Mouse (Mus musculus) neural tube, embryonic 14.5 days (tissue): ENCODE results near the gene Vamp8. TPM values are rescaled to one million over a fixed set of nuclear protein-coding genes. Genes with fewer than 3 reads are reported as not detected.

Experiments used
- ATAC-seq: fragments of 200-750 bp; cut with Nextera tagmentation; 2 replicates; pipeline ENCODE4 v1.8.0; 2017; ENCODE audit warnings: low read depth, mild to moderate bottlenecking, moderate TSS enrichment, moderate library complexity
- H3K27ac ChIP-seq: fragments of 300-500 bp; sonication (generic); 2 replicates; pipeline ENCODE4 v1.5.1; 2014; ENCODE audit warnings: low read depth, mild to moderate bottlenecking, control low read depth, low read length, moderate library complexity, mixed read lengths
- H3K27me3 ChIP-seq: fragments of 300-500 bp; sonication (generic); 2 replicates; pipeline ENCODE4 v1.6.1; 2014; ENCODE audit warnings: low read length; ENCODE audit not compliant: control insufficient read depth, insufficient read depth
- H3K36me3 ChIP-seq: fragments of 300-500 bp; sonication (generic); 2 replicates; pipeline ENCODE4 v1.6.1; 2014; ENCODE audit warnings: low read length, mixed read lengths; ENCODE audit not compliant: control insufficient read depth, insufficient read depth
- H3K4me1 ChIP-seq: fragments of 300-500 bp; sonication (generic); 2 replicates; pipeline ENCODE4 v1.6.1; 2014; ENCODE audit warnings: low read length; ENCODE audit not compliant: control insufficient read depth, insufficient read depth
- H3K4me2 ChIP-seq: fragments of 300-500 bp; sonication (generic); 2 replicates; pipeline ENCODE4 v1.6.1; 2014; ENCODE audit warnings: mild to moderate bottlenecking, low read depth, low read length, control low read depth
- H3K4me3 ChIP-seq: fragments of 300-500 bp; sonication (generic); 2 replicates; pipeline ENCODE4 v1.5.1; 2014; ENCODE audit warnings: low read depth, low read length, control low read depth, mixed read lengths
- H3K9ac ChIP-seq: fragments of 300-500 bp; sonication (generic); replicated peaks from 2 replicates; pipeline ENCODE4 v1.6.1; 2014; ENCODE audit warnings: low read depth, mild to moderate bottlenecking, control low read depth, low read length, mixed read lengths
- H3K9me3 ChIP-seq: fragments of 300-500 bp; sonication (generic); 2 replicates; pipeline ENCODE4 v1.6.1; 2016; ENCODE audit warnings: low read length; ENCODE audit not compliant: control insufficient read depth
- WGBS: fragments of 180-500 bp; shearing (Covaris S2); extraction: QIAGEN DNeasy Blood & Tissue Kit; methylation state at CpG from one replicate; pipeline ENCODE4 v1.1.7; 2014; 5-methylcytosine and 5-hydroxymethylcytosine counted together
- polyA plus RNA-seq: library from polyadenylated mRNA; unstranded; fragments of >200 nt; fragmentation: Nextera tagmentation; extraction: Ambion mirVana; gene quantifications from 2 replicates; pipeline ENCODE4 v1.2.1, GENCODE M21; 2014

Gene Vamp8
- polyA plus RNA-seq, 1 experiment from 2014 or later, result 7.9 TPM

DNA sequence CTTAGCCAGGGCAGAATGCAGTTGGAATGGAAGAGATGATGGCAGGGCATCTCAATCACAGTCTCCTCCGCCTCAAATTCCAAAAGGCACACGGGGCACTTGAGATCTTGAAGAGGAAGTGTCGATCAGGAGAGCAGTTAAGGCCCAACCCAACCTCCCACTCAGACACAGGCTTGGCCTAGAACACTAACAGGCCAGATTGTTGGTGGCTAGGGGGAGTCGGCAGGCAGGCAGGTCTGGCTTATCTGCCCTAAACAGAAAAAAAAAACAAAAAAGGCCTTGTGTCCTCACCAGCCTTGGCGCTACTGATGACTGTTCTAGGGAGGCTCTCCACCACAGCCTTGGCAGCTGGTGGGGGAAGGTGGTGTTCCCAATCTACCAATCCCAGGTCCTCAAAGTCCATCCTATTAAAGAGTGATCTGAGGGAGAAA lies 29.4 kb downstream of the Vamp8 start:
- peak overlapping the region; percentile 73 for H3K4me2 ChIP-seq
- 75% methylated on average over 5 of the region's 5 CpGs for WGBS
- H3K4me3 ChIP-seq, result peak overlapping the region; percentile 71
- H3K4me1 ChIP-seq, result peaks cover 15% of the 10 kb centered on the region; the same call in 1 of the 2 replicates
- peak overlapping the region; percentile 32 for H3K9ac ChIP-seq
- H3K36me3 ChIP-seq, result peaks cover 12% of the 10 kb centered on the region; the same call in 1 of the 2 replicates
- no peak overlapping the region for H3K27ac ChIP-seq
- no peaks in the 10 kb centered on the region for H3K9me3 ChIP-seq
- no peaks in the 10 kb centered on the region for H3K27me3 ChIP-seq
- no peak for ATAC-seq

DNA sequence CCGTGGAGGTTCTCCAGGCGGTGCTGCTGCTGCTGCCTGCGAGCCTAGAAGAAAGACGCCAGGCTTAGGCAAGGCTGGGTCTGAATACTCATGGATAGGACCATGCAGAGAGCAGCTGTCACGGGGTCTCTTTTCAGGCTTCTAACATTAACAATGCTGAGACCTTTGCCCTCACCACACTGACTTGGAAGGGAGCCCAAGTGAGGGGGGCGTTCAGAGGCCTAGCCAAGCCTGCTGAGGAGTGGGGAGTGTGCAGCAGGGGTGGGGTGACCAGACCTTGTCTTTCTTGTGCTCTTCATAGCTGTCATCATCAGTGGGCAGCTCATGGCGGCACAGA lies 29.9 kb downstream of the Vamp8 start:
- 68% methylated on average over 7 of the region's 7 CpGs for WGBS
- Histone ChIP-seq H3K27ac (no peak overlapping the region), H3K9ac (no peak overlapping the region), H3K4me2 (no peak overlapping the region), H3K4me1 (peaks cover 17% of the 10 kb centered on the region; the same call in 1 of the 2 replicates), H3K36me3 (peaks cover 12% of the 10 kb centered on the region; the same call in 1 of the 2 replicates), H3K4me3 (no peak overlapping the region), H3K9me3 (no peaks in the 10 kb centered on the region), H3K27me3 (no peaks in the 10 kb centered on the region)
- no peak for ATAC-seq

GRCm38 (mm10) chr6:72359891-72360598 lies 30.5 kb downstream of the Vamp8 start:
- Histone ChIP-seq H3K36me3 (peaks cover 12% of the 10 kb centered on the region; the same call in 1 of the 2 replicates), H3K4me3 (no peak overlapping the region), H3K9ac (no peak overlapping the region), H3K27ac (no peak overlapping the region), H3K4me2 (no peak overlapping the region), H3K27me3 (no peaks in the 10 kb centered on the region), H3K4me1 (peaks cover 17% of the 10 kb centered on the region; the same call in 1 of the 2 replicates), H3K9me3 (no peaks in the 10 kb centered on the region)
- no peak for ATAC-seq
- WGBS, result 84% methylated on average over 11 of the region's 11 CpGs

DNA sequence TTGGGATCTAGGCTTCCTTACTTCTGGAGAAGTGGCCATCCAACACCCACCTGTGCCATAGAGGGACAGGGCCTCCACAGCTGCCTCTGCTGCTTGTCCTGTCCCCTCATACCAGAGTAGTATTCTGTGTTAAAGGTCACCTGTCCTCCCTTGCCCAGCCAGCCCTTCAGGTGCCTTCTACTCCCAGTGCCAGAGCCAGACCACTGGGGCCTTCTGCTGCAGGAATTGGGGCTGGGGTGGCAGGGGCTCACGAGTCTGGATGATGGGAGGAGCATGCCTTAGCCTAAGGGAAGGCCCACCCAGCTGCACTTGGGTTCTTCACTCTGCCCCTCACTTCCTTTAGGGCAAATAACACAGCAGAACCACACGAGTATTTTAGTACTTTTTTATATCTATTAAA lies 31.2 kb downstream of the Vamp8 start:
- H3K9ac ChIP-seq, result no peak overlapping the region
- H3K9me3 ChIP-seq, result no peaks in the 10 kb centered on the region
- peaks cover 12% of the 10 kb centered on the region; the same call in 1 of the 2 replicates for H3K36me3 ChIP-seq
- no peak overlapping the region for H3K4me3 ChIP-seq
- H3K27ac ChIP-seq, result no peak overlapping the region
- WGBS, result 81% methylated on average over 2 of the region's 2 CpGs
- H3K4me2 ChIP-seq, result no peak overlapping the region
- peaks cover 17% of the 10 kb centered on the region; the same call in 1 of the 2 replicates for H3K4me1 ChIP-seq
- ATAC-seq, result no peak
- no peaks in the 10 kb centered on the region for H3K27me3 ChIP-seq

- Histone ChIP-seq H3K9me3 (no peaks in the 10 kb centered on the region), H3K4me1 (peaks cover 17% of the 10 kb centered on the region; the same call in 1 of the 2 replicates), H3K4me2 (no peak overlapping the region), H3K27ac (no peak overlapping the region), H3K27me3 (no peaks in the 10 kb centered on the region), H3K36me3 (peaks cover 12% of the 10 kb centered on the region; the same call in 1 of the 2 replicates), H3K4me3 (no peak overlapping the region), H3K9ac (no peak overlapping the region)
- no peak for ATAC-seq
- 84% methylated on average over 10 of the region's 10 CpGs for WGBS
Measured at GRCm38 (mm10) chr6:72358086-72358764, 32.3 kb downstream of the Vamp8 start.

GRCm38 (mm10) chr6:72357164-72358079 lies 33.1 kb downstream of the Vamp8 start:
- Histone ChIP-seq H3K9ac (no peak overlapping the region), H3K36me3 (peaks cover 12% of the 10 kb centered on the region; the same call in 1 of the 2 replicates), H3K27me3 (no peaks in the 10 kb centered on the region), H3K4me1 (peaks cover 17% of the 10 kb centered on the region; the same call in 1 of the 2 replicates), H3K27ac (no peak overlapping the region; the same call in 1 of the 2 replicates), H3K9me3 (no peaks in the 10 kb centered on the region), H3K4me2 (no peak overlapping the region), H3K4me3 (no peak overlapping the region)
- WGBS, result 87% methylated on average over 5 of the region's 5 CpGs
- ATAC-seq, result no peak

- peak; percentile 4; the same call in 1 of the 2 replicates for ATAC-seq
- Histone ChIP-seq H3K27me3 (no peaks in the 10 kb centered on the region), H3K4me3 (peak overlapping the region; percentile 46), H3K4me1 (peaks cover 10% of the 10 kb centered on the region; the same call in 1 of the 2 replicates), H3K27ac (no peak overlapping the region; the same call in 1 of the 2 replicates), H3K9ac (peak overlapping the region; percentile 72), H3K9me3 (no peaks in the 10 kb centered on the region), H3K4me2 (peak overlapping the region; percentile 61), H3K36me3 (peaks cover 12% of the 10 kb centered on the region; the same call in 1 of the 2 replicates)
- WGBS, result 46% methylated on average over 7 of the region's 8 CpGs
Measured at GRCm38 (mm10) chr6:72356001-72356532, 34.4 kb downstream of the Vamp8 start.
